Mouse (Mus musculus): ENCODE results near the gene Top2b.

Gene Top2b

DNA sequence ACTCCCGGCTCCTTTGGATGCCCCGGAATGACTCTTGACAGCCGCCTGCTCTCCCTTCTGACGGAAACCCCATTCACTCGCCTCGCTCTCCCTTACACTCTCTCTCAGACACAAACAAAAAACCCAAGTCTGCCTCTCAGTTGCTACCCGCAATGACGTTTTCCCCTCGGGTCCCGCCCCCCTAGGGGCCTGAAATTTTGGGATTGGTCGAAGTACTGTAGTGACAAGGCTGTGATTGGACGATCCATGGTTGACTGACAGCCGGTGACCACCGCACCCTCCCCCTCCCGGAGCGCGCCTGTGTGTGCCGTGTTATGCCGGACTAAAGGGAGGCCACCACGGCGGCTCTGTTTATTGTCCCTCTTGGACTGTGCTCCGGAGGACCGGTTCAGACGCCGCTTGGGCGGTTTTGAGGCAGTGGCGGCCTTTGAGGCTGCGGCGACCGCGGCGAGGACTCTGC, at the start of gene Top2b:
TSS of gene Top2b (plus strand) at position 302 of the 460 bp plus-strand sequence.
- peak; percentile 97 for DNase-seq (ENCODE audit: extremely low spot score, low spot score)

DNA sequence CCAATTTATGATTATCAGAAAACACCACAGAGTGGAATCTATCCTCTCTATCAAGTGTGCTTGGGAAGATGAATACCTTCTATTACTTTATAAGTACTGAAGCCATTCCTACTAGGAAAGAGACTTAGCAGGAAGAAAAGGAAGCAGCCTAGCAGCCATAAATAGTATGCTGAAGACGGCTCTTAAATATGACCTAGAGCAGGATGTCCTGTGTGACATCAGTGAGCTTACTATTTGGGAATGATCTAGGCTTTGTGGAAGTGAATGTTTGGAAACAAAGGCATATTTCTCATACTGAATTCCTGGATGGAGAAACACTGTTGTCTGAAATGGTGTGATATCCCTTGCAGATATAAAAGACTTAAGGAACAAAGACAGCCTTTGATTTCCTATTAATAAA, 48.3 kb upstream of the Top2b start:
- DNase-seq (ENCODE audit: extremely low spot score, low spot score): no peak

DNA sequence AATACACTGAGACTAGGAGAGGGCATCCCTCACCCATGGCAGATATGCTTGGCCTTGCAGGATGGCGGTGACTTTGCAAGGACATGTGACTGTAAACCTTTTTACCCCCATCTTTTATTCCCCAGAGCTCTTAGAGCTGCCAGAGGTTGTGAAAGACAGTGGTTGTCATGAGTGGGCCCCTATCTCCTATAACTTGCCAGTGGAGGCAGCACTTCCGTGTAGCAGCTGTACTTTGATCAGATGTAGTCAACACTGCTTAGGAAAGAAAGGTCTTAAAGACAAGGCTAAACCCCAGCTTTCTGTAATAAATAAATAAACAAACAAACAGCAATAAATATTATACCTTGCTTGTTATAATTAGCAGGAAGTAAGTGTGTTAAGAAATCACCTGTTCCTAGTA, 45.2 kb upstream of the Top2b start:
- DNase-seq (ENCODE audit: extremely low spot score, low spot score): no peak

DNA sequence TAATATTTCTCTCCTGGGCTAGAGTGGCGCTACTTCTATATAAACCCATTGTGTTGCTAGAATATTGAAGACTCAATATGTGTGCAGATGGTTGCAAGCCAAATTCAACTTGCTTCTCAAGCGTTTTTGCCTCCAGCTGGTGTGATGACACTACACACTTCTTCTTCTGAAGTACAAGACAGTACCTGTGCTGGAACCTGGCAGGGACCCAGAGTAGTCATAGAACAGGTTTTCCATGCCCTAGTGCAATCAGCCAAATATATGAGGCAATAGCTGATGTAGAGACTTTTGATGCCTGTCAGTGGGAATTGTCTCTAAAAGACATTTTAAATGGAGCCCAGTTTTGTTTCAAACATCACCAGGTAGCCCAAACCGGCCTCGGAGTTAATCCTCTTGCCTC, 40.6 kb upstream of the Top2b start:
- DNase-seq (ENCODE audit: extremely low spot score, low spot score): no peak

DNA sequence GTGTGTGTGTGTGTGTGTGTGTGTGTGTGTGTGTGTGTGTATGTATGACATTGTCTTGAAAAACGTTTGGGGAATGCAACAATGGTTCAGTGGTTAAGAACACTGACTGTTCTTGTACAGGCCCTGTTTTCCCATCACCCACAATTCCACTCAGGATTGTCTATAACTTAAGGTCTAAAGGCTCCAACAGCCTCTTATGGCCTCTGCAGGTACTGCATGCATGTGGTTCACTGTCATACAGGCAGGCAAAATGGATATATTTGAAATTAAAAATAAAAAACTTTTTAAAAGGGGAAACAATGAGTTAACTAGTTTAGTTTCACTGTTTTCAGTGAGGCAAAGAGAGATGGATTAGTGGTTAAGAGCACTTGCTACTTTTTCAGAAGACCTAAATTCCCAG, 39.8 kb upstream of the Top2b start:
- DNase-seq (ENCODE audit: extremely low spot score, low spot score): no peak

DNA sequence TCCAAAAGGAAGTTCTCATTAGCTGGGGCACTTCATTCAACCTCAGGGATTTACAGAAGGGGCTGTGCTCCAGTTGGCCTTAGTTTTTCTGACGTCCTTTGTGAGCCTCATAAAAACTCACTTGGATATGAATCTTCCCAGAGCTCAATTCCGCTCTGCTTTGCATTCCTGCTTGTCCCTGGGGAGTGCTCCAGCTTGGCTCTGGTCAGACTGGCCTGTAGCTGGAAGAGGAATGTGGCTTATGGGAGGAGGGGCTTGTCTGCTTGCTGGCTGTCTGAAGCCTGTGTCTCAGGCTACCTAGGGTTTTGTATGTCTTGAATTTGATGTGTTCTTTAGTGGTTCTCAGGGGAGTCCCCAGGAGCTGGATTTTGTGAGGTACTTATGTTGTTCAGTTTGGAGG, 36.4 kb upstream of the Top2b start:
- peak; percentile 57 for DNase-seq (ENCODE audit: extremely low spot score, low spot score)

DNA sequence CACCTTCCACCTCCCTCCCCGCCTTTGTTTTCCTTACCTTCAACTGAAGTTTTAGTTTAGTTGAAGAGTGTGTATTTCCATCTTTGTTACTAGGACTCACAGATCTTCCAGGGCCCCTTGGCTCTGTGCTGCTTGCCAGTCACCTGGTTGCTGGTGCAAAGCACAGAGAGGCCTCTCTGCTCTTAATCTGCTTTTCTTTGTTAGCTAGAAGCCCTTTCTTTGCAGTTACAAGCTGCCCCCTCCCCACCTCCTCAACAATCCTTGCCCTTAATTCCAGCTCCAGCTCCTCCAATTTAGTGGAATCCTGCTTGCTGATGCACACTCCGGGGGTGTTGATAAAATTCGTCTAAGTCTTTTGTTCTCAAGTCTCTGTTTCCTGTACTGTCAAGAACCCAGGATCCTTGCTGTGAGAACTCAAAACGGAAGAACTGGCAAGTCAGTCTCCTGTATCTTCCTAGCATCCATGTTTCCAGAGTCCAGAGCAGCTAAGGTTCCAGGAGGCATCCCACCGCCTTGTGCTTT, 36.0 kb upstream of the Top2b start:
- peak; percentile 29 for DNase-seq (ENCODE audit: extremely low spot score, low spot score)

DNA sequence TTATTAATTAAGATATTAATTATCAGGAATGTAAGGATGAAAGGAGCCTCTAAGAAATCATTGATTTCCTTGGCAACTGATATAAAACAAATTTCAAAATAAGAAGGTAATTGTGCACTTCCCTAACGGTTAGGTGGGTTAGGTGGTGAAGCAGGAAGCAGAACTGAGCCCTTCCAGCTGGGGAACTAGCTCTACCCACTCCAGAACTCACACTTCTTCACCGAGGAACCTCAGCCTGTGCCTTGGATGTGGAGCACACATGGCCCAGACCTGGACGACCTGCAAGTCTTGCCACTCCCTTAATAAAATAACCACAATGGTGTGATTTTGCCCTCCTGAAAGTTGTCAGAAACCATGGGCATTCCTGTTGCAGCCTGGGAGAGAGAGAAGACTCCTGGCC, 35.2 kb upstream of the Top2b start:
- DNase-seq (ENCODE audit: extremely low spot score, low spot score): no peak

DNA sequence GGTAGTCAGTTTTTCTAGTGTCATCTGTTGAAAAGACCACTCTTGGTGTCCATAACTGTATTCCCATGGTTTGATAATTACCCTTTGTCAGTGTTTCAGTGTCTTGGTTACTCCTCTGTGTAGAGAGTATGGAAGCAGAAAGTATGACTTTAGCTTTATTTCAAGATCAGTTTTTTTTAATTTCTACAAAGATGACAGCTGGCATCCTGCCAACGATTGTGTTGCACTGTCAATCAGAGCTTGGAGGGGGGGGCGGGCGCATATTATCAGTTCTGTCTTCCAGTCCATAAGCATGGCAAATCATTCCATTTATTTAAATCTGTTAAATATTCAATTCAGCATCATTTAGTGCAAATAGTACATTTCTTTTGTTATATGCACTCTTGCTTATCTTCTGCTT, 30.7 kb upstream of the Top2b start:
- DNase-seq (ENCODE audit: extremely low spot score, low spot score): no peak

DNA sequence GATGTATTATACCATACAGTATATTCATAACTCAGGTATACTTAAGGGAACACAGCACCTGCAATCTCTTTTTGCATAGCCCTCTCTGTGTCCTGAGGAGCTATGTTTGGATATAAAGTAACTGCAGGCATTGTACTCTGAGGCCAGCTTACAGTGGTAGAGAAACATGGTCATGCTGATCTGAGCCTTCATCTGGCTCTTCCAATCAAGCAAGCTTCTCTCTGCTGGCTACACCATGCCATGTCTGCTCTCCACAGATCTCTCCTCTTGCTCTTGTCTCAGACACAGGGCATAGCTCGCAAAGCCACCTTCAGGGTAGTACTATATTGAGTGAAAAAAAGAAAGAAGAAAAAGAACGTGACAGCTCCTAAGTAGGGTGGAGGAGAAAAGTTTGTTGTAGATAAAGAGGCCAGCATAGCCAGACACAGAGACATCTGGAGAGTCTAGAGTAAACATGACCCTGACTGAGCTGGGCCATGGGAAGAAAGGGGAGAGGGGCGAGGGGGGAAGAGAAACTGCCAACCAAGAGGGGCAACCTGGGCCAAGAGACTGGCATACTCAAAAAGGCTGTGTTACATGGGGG, 29.1 kb upstream of the Top2b start:
- DNase-seq (ENCODE audit: extremely low spot score, low spot score): no peak

DNA sequence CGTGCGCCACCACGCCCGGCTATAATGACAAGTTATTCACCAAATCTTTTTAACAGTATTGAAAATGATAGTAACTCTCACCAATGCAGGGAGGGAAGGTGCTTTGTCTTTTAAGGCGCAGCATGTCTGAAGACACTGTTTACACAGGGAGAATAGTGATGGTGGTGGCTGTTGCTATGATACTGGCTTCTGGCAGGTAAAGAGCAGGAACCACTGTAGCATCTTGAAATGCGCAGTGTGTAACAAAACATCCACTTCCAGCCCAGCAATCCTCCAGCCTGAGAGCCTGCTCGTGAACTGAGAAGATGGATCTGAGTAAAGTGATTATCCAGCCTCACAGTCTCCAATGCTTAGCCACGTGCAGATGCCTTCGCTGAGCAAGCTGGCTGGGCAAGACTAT, 17.5 kb upstream of the Top2b start:
- DNase-seq (ENCODE audit: extremely low spot score, low spot score): no peak

DNA sequence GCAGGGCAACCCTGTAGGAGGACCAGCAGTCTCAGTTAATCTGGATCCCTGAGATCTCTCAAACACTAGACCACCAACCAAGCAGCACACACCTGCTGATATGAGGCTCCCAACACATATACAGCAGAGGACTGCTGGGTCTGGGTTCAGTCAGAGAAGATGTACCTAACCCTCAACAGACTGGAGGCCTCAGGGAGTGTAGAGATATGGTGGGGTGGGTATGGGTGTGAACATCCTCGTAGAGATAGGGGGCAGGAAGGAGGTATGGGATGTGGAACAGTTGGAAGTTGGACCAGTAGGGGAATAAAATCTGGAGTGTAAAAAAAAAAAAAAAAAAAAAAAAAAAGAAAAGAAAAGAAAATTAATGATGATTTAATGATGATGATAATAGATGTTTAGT, 5.3 kb upstream of the Top2b start:
- no peak for DNase-seq (ENCODE audit: extremely low spot score, low spot score)

DNA sequence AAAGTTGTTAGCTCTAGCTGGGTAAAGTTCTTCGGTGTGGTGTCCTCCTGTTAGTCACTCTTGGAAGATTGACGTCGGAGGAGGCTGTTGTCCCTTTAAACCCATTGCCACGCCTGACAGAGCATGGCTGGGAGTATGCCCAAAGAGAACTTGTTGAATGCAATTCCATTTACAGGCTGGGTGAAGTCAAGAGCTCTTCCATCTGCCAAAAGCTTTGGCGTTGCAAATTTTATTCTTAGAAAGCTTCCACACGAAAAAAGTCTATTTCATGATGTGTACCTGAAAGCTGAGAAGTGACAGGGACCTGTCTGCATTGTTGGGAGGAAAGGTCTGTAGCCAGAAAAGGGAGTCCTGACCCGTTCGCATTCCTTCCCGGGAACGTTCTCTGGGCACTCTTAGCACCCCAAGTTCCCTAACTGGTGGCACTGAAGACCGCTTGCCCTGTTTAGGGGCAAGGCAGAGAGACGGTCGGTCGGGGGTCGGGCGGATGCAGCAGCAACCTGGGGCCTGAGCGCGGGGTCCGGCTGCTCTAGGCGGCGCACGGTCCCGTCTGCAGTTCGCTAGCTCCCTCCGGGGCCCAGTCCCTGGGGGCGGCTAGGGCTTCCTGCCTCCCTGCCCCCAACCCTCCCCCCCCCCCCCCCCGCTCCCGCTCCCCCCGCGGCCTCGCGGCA, 683 bp upstream of the Top2b start:
- no peak for DNase-seq (ENCODE audit: extremely low spot score, low spot score)

DNA sequence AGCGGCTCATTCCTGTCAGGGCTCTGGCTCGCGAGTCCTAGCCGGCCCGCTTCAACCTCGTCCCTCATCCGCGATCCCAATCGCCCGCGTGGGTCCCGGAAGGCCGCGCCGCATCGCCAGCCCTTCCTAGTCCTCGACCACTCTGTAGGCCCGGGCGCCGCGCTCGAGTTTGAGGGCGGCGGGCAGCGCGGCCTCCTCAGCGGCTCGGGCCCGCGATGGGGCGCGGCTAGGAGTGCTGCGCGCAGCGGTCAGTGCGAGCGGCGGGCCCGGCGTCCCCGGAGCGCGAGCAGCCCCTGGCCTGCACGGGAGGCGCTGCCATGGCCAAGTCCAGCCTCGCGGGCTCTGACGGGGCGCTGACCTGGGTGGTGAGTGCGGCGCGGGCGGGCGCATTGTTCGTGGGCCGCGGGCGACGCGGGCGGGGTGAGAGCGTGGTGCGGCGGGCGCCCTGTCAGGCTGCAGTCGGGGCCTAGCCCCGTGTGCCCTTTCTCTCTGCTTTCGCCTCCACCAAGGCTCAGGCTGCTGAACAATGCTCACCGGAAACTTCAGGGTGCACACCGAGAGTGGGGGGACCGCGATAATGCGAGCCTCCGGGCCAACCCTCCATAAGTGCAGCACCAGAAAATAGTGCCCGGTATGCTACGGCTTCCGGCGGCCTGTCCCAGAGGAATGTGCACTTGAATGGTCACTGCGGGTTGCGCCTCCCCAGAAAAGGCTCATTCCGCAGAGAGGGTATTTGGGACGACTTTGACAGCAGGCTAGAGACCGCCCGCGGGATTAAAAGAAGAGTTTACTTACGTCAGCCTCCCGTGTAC, 589 bp downstream of the Top2b start:
- peak; percentile 76 for DNase-seq (ENCODE audit: extremely low spot score, low spot score)

DNA sequence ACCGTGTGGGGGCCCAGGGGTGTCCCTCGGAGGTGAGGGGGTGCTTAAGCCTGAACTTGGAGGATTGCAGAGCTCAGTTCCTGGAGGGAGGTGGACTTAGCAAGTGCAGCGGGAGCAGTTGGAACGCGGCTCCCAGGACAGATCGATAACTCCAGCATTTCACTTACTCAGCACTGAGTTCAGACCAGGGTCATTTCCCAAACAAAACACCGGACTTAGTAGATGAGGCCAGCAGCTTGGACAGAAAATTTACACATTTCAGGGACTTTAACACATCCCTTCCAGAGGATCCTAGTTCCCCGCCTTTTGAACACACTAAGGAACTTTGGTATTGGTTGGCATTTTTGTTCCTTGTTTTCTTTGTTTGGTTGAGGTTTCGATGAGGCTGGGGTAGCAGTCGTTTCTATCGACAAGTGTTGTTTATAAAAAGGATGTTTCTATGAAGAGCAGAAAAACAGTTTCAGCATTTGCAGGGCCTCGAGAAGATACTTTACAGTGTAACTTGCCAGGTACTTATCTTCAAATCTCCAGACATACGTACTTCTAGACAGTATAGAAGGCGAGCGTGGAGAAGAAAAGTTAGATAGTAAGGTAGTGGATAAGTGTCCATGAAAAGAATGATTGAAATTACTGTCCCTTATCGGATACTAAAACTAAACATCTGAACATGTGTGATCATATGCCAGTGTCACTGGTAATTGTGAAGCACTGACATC, 1.4 kb downstream of the Top2b start:
- no peak for DNase-seq (ENCODE audit: extremely low spot score, low spot score)

DNA sequence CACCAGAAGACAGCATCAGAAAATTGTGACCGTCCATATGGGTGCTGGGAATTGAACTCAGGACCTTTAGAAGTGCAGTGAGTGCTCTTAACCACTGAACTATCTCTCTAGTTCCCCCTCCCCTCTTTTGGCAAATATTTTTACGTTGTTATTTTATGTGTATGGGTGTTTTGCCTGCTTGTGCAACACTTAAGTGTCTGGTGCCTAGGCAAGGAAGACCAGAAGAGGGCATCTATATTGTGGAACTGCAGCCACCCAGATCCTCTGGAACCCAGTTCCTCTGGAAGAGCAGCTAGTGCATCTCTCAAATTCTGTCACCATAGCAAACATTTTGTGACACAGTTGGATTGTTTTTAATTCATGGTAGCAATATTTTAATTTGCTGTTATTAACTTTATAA, 2.0 kb downstream of the Top2b start:
- DNase-seq (ENCODE audit: extremely low spot score, low spot score): no peak

DNA sequence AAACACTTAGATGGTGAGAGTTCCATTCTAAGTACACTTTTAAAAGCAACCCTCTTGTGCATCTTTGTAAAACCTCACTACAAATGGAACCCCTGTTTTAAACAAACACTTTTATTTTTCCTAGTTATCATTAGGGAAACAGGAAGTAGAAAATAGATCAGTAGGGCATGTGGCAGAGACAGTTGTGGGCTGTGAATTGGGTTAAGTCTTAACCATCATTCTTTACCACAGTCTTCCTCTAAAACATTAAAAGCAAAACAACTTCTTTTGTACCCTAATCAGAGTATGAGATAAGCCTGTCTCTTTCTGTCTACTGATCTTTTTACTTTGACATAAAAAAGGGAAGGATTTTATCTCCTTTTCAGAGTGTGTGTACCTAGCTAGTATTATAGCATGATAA, 7.8 kb downstream of the Top2b start:
- DNase-seq (ENCODE audit: extremely low spot score, low spot score): no peak

DNA sequence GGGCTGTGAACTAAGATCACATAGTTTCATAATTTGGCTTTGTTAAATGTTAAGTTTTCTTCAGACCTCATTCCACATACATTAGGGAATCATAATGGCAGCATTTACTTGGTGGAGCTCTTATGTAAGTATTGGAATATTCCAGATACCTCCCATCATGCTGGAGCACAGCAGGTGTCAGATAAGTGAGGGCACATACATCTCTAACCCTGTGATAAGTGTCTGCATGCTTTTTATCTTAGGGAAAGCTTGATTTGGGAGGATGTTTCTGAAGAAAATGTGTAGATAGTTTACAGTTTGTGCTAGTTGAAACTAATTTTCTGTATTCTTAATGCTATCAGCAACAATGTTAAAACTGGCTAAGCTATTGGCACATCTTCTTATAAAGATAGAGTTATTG, 8.2 kb downstream of the Top2b start:
- no peak for DNase-seq (ENCODE audit: extremely low spot score, low spot score)

DNA sequence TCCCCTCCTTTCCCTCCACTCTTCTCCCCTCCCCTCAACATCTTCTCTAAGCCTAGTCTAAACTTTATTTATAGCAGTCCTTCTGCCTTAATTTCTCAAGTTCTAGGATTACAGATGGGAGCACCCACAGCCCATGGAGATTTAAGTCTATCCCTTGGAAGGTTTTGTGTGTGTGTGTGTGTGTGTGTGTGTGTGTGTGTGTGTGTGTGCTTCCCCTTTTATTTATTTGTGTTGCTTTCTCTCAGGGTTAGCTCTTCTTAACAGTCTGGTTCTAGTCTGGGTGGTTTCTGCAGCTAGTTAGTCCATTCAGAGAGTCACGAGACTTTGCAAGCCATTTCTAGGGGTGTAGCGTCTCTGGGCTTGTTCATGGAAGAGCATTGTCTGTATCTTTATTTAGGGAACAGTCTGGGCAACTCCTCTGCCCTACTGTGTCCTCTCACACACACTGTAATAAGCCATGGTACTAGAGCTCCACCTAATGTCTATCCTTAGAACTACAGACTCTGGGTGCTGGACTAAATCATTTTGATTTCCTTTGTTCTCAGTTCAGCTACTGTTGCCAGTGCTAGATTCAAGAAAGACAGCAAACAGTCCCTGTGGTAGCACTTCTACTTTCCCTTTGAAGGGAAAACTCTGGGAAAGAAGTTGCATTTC, 15.1 kb downstream of the Top2b start:
- peak; percentile 31 for DNase-seq (ENCODE audit: extremely low spot score, low spot score)

DNA sequence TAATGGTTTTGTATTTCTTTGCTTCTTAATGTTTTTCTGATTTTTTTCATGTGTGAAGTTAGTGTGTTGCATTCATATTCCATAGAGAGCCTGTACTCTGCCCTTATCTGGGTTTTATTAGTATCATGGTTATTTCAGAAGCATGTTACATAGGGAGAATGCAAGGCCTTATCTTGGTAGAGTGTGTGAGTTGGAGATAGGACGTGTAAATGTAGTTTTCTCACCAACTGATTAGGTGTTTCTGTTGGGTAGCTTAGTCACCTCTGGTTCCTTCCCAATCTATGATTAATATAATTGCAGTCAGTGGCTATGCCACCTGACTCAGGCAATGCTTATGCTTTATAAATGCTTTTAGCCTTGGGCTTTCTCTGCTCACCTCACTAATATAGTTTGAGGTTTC, 19.8 kb downstream of the Top2b start:
- no peak for DNase-seq (ENCODE audit: extremely low spot score, low spot score)

DNA sequence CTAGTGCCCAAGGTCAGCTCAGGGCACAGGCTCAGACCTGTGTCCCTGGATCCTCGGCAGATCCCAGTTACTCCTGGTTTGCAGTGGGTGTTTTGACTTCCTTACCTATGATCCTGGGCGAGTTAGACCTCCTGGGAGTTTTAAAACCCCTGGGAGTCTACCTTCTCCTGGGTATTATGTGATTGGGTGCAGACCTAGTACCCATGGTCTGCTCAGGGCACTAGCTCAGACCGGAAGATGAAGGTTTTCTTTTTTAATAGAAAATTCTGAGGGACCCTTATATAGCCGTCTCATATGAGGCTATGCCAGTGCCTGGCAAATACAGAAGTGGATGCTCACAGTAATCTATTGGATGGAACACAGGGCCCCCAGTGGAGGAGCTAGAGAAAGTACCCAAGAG, 40.2 kb downstream of the Top2b start:
- DNase-seq (ENCODE audit: extremely low spot score, low spot score): no peak

Data from neural tube, embryonic 10.5 days (tissue).